Mouse (Mus musculus) myocyte (in vitro differentiated cells): ENCODE data around the gene Ncor2.

Source experiments
- MAX ChIP-seq: IDR thresholded peaks from one replicate; pipeline ENCODE4 v1.6.1; 2011; ENCODE audit warnings: low read depth, mild to moderate bottlenecking, control low read depth
- MYOD1 ChIP-seq, 3 experiments: IDR thresholded peaks; one replicate each; pipeline ENCODE4 v1.6.1; 2011; ENCODE audit warnings: control low read depth in 2 of 3, low read depth in 2 of 3, mild to moderate bottlenecking in 2 of 3, moderate library complexity in 1 of 3; ENCODE audit not compliant: insufficient read length in 2 of 3, control insufficient read depth in 1 of 3
- POLR2A ChIP-seq: IDR thresholded peaks from one replicate; pipeline ENCODE4 v1.6.1; 2011; ENCODE audit warnings: low read depth, mild to moderate bottlenecking, control low read depth, moderate library complexity; ENCODE audit not compliant: insufficient read length
- POLR2AphosphoS2 ChIP-seq: IDR thresholded peaks from one replicate; pipeline ENCODE4 v1.6.1; 2011; ENCODE audit warnings: low read depth, control low read depth; ENCODE audit not compliant: insufficient read length

DNA sequence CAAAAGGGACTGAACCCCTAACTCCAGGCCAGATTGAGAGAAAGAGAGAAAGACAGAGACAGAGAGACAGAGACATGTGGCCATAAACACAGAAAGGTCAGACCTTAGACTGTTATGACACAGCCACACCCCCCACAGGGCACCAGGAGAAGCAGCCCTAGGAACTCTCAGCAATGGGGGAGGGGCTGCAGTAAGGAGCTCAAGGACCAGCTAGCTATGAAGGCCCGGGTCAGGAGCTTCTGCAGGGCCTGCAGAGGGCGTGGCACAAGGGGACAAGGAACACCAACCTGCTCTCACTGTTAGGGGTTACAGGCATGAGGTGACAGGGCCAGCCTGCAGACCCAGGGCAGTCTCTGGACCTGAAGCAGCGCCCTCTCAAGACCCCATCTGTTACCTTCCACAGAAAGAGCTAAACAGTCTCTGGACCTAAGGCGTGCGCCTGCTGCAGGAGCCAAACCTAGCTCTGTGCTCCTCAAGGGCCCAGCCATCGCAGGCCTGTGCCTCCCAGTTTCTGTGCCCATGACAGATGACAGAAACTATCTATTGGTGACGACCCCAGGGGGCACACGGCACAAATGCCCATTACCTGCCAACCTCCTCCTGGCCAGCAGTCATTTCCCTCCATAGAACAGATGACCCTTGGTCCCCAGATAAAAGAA, 21.5 kb downstream of the Ncor2 start:
- no peak for TF ChIP-seq POLR2A
- TF ChIP-seq MAX, result no peak
- no peak for TF ChIP-seq MYOD1 (IDR thresholded peaks at IDR 0.05; ENCODE audit: control insufficient read depth in 1 of 3, insufficient read length in 2 of 3, low read depth in 2 of 3)
- TF ChIP-seq POLR2AphosphoS2, result no peak
